Mouse (Mus musculus) forebrain, postnatal 0 days (tissue): ENCODE data around the gene Hspb1. TPM values are rescaled to one million over a fixed set of nuclear protein-coding genes. Genes with fewer than 3 reads are reported as not detected.
A peak's percentile ranks its signal among the peaks of the same experiment; 100 is the strongest.

Source experiments
- ATAC-seq: fragments of 200-750 bp; cut with Nextera tagmentation; 2 replicates; pipeline ENCODE4 v1.8.0; 2017; ENCODE audit warnings: mild to moderate bottlenecking, moderate library complexity
- DNase-seq: peaks from one replicate; pipeline ENCODE4 v3.0.0-alpha.2; 2015
- H3K27ac ChIP-seq: fragments of 300-500 bp; sonication (generic); 2 replicates; pipeline ENCODE4 v1.5.1; 2014; ENCODE audit warnings: low read depth, mild to moderate bottlenecking, antibody characterized with exemption, low read length, moderate library complexity, mixed read lengths
- H3K27me3 ChIP-seq: fragments of 300-500 bp; sonication (generic); 2 replicates; pipeline ENCODE4 v1.6.1; 2014; ENCODE audit warnings: mild to moderate bottlenecking, low read length, mixed read lengths; ENCODE audit not compliant: insufficient read depth
- H3K36me3 ChIP-seq: fragments of 300-500 bp; sonication (generic); 2 replicates; pipeline ENCODE4 v1.6.1; 2014; ENCODE audit warnings: mild to moderate bottlenecking, moderate library complexity; ENCODE audit not compliant: insufficient read depth
- H3K4me1 ChIP-seq: fragments of 300-500 bp; sonication (generic); 2 replicates; pipeline ENCODE4 v1.6.1; 2014; ENCODE audit warnings: antibody characterized with exemption; ENCODE audit not compliant: insufficient read depth
- H3K4me2 ChIP-seq: fragments of 300-500 bp; sonication (generic); 2 replicates; pipeline ENCODE4 v1.6.1; 2014; ENCODE audit warnings: low read depth, mild to moderate bottlenecking, moderate library complexity
- H3K4me3 ChIP-seq: fragments of 300-500 bp; sonication (generic); 2 replicates; pipeline ENCODE4 v1.5.1; 2014; ENCODE audit warnings: low read depth, low read length, mixed read lengths
- H3K9ac ChIP-seq: fragments of 300-500 bp; sonication (generic); 2 replicates; pipeline ENCODE4 v1.6.1; 2014; ENCODE audit warnings: mild to moderate bottlenecking
- H3K9me3 ChIP-seq: fragments of 300-500 bp; sonication (generic); 2 replicates; pipeline ENCODE4 v1.6.1; 2016; ENCODE audit warnings: low read length
- CTCF ChIP-seq: sonication (generic); IDR thresholded peaks from 2 replicates; pipeline ENCODE4 v1.5.1; 2016; ENCODE audit warnings: antibody characterized with exemption, control low read depth, low read depth
- WGBS: fragments of 180-500 bp; shearing (Covaris S2); extraction: QIAGEN DNeasy Blood & Tissue Kit; methylation state at CpG from one replicate; pipeline ENCODE4 v1.1.7; 2014; 5-methylcytosine and 5-hydroxymethylcytosine counted together
- polyA plus RNA-seq: library from polyadenylated mRNA; unstranded; fragments of >200 nt; fragmentation: Nextera tagmentation; extraction: Ambion mirVana; gene quantifications from 2 replicates; pipeline ENCODE4 v1.2.1, GENCODE M21; 2015
- total RNA-seq: library from RNA; depleted of rRNA; stranded (reverse); fragments of >200 nt; gene quantifications from 2 replicates; pipeline ENCODE4 v1.2.3, GENCODE M21; 2014; rRNA removed

The Hspb1 gene
- total and polyA plus RNA-seq, 2 experiments from 2014 or later, result 11.2 to 11.5 TPM

GRCm38 (mm10) chr5:135933900-135934441 is 46.3 kb downstream of the Hspb1 start:
- TF ChIP-seq CTCF, result no peak
- no peaks in the 10 kb centered on the region for H3K9me3 ChIP-seq
- peak overlapping the region; percentile 99 for H3K9ac ChIP-seq
- peak overlapping the region; percentile 99 for H3K27ac ChIP-seq
- no peaks in the 10 kb centered on the region for H3K27me3 ChIP-seq
- peak overlapping the region; percentile 98 for H3K4me3 ChIP-seq
- H3K4me2 ChIP-seq, result peak overlapping the region; percentile 52
- ATAC-seq (peak; percentile 68), DNase-seq (peak; percentile 82)
- peaks cover 25% of the 10 kb centered on the region for H3K36me3 ChIP-seq
- under 1% methylated on average over 29 of the region's 35 CpGs for whole genome bisulfite sequencing
- H3K4me1 ChIP-seq, result peaks cover 8% of the 10 kb centered on the region

DNA sequence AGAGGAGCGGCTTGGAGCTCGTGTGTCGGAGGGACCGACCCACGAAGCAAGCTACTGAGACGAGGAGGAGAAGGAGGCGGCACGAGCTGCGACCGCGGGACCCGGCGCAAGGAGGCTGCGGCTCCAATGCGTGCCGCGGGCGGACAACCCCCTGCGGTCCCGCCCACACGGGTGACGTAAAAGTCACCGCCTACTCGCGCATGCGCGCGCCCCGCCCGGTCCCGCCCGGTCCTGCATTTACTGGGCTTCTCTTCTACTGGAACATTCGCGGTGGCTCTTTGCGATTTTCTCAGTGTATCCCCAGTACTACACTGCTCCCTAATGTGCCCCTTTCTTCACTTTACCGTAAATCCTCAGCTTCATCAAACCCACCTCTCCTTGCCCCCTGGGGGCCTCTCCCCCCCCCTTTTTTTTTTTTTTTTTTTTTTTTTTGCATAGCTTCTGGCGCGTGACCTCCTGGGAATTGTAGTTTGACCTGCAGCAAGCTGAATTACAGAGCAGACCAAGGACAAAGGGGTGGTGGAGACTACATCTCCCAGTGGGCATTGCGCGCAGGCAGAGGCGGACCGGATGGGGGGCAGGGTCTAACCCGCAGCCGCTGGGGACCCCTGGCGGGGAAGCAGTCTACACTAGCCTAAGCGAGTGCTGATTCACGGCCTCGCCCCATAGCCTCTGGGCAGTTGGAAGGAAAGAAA is 46.9 kb downstream of the Hspb1 start, which contains the start of gene Ywhag:
TSS of gene Ywhag (minus strand) at position 136 of the 695 bp plus-strand sequence.
- TF ChIP-seq CTCF, result peak; percentile 80
- H3K4me2 ChIP-seq, result peak within 1 kb of the TSS; percentile 52
- DNase-seq (peak; percentile 98), ATAC-seq (peak; percentile 95)
- H3K4me1 ChIP-seq, result peaks cover 7% of the 10 kb centered on the region
- peaks cover 19% of the 10 kb centered on the region for H3K36me3 ChIP-seq
- H3K9ac ChIP-seq, result peak within 1 kb of the TSS; percentile 99
- H3K27me3 ChIP-seq, result no peaks in the 10 kb centered on the region
- H3K4me3 ChIP-seq, result peak within 1 kb of the TSS; percentile 98
- peak within 1 kb of the TSS; percentile 99 for H3K27ac ChIP-seq
- no peaks in the 10 kb centered on the region for H3K9me3 ChIP-seq
- 1% methylated on average over 47 of the region's 48 CpGs for WGBS

DNA sequence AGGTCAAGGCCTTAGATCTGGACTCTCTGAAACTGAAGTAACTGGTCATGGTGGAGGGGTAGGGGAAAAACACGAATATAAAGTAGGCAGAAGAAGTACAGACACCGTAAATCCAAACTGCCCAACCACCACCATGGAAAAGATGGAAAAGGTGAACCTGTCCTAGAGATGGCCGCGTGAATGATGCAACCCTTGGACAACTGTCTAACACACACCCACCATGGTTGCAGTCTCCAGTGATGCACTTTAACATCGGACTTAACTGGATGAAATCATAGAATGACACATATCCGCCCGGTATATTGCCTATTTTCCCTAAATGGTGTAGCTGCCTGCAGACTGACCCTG is 47.4 kb downstream of the Hspb1 start:
- DNase-seq (no peak), ATAC-seq (peak; percentile 1)
- H3K27ac ChIP-seq, result peak overlapping the region; percentile 99
- H3K9me3 ChIP-seq, result no peaks in the 10 kb centered on the region
- 53% methylated on average over 7 of the region's 7 CpGs for WGBS
- H3K4me1 ChIP-seq, result peaks cover 7% of the 10 kb centered on the region
- no peak for TF ChIP-seq CTCF
- H3K27me3 ChIP-seq, result no peaks in the 10 kb centered on the region
- H3K36me3 ChIP-seq, result peaks cover 14% of the 10 kb centered on the region
- peak overlapping the region; percentile 98 for H3K4me3 ChIP-seq
- peak overlapping the region; percentile 99; the same call in 1 of the 2 replicates for H3K9ac ChIP-seq
- peak overlapping the region; percentile 52 for H3K4me2 ChIP-seq

DNA sequence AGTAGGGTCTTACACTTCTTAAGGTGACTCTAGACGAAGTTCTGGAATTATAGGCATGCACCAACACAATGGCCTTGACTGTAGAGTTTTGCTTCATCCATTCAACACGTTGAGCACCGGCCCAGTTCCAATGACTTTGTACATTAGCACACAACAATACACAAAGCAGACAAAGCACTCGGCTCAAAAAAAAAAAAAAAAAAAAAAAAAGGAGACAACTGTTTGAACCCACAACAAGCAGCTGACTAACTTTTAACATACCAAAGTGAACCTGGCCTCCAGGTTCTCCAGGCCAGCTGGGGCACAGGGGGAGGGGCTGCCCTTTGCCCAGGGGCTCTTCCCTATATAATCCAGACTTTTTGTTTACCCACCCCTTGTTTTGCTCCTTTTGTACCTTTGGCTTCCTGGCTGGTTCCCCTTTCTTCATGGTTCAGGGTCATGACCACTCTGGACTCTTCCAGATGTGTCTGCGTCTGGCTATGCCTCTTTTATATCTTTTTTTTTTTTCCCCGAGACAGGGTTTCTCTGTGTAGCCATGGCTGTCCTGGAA is 48.0 kb downstream of the Hspb1 start:
- Histone ChIP-seq H3K4me1 (peaks cover 7% of the 10 kb centered on the region), H3K4me3 (no peak overlapping the region), H3K36me3 (peaks cover 8% of the 10 kb centered on the region), H3K27ac (no peak overlapping the region), H3K9me3 (no peaks in the 10 kb centered on the region), H3K4me2 (no peak overlapping the region), H3K27me3 (no peaks in the 10 kb centered on the region), H3K9ac (no peak overlapping the region)
- DNase-seq (no peak), ATAC-seq (no peak)
- no peak for TF ChIP-seq CTCF
- 78% methylated on average over 6 of the region's 6 CpGs for WGBS

Other genes with a start within 250 kb of the Hspb1 start
- 78.5 and 89.5 TPM in 2 replicates for gene Por, start 217.9 kb upstream of the Hspb1 start, total RNA-seq
- 76.7 and 96.1 TPM in 2 replicates for gene Por, start 217.9 kb upstream of the Hspb1 start, polyA plus RNA-seq
- 42.7 and 49.1 TPM in 2 replicates for gene Tmem120a, start 143.5 kb upstream of the Hspb1 start, total RNA-seq
- gene Tmem120a, start 143.5 kb upstream of the Hspb1 start, polyA plus RNA-seq, result 111 and 126 TPM in 2 replicates
- gene Styxl1, start 109.5 kb upstream of the Hspb1 start, total RNA-seq, result 0.29 and 0.54 TPM in 2 replicates
- gene Styxl1, start 109.5 kb upstream of the Hspb1 start, polyA plus RNA-seq, result 0.25 and 1.0 TPM in 2 replicates
- gene Mdh2, start 109.4 kb upstream of the Hspb1 start, total RNA-seq, result 115 and 132 TPM in 2 replicates
- 663 and 665 TPM in 2 replicates for gene Mdh2, start 109.4 kb upstream of the Hspb1 start, polyA plus RNA-seq
- 60.2 and 70.5 TPM in 2 replicates for gene Srrm3, start 81.0 kb upstream of the Hspb1 start, total RNA-seq
- 39.4 and 44.6 TPM in 2 replicates for gene Srrm3, start 81.0 kb upstream of the Hspb1 start, polyA plus RNA-seq
- gene Ywhag, start 46.7 kb downstream of the Hspb1 start, total RNA-seq, result 220 and 286 TPM in 2 replicates
- 603 and 867 TPM in 2 replicates for gene Ywhag, start 46.7 kb downstream of the Hspb1 start, polyA plus RNA-seq
- gene Ssc4d, start 86.6 kb downstream of the Hspb1 start, total RNA-seq, result 6.5 and 7.0 TPM in 2 replicates
- 2.5 and 4.0 TPM in 2 replicates for gene Ssc4d, start 86.6 kb downstream of the Hspb1 start, polyA plus RNA-seq
- gene Zp3, start 92.2 kb downstream of the Hspb1 start, total RNA-seq, result 0.14 TPM in 1 of 2 replicates, not detected in the other
- 0.14 and 0.23 TPM in 2 replicates for gene Zp3, start 92.2 kb downstream of the Hspb1 start, polyA plus RNA-seq
- 19.5 and 25.3 TPM in 2 replicates for gene Dtx2, start 106.9 kb downstream of the Hspb1 start, total RNA-seq
- gene Dtx2, start 106.9 kb downstream of the Hspb1 start, polyA plus RNA-seq, result 17.6 and 20.0 TPM in 2 replicates
- gene Upk3b, start 150.6 kb downstream of the Hspb1 start, total RNA-seq, result 0.19 TPM in 1 of 2 replicates, not detected in the other
- not detected in 2 replicates for gene Upk3b, start 150.6 kb downstream of the Hspb1 start, polyA plus RNA-seq
- gene Upk3bl, start 166.6 kb downstream of the Hspb1 start, total RNA-seq, result not detected in 2 replicates
- not detected in 2 replicates for gene Upk3bl, start 166.6 kb downstream of the Hspb1 start, polyA plus RNA-seq
- 8.5 and 11.5 TPM in 2 replicates for gene Rasa4, start 196.0 kb downstream of the Hspb1 start, total RNA-seq
- 5.8 and 9.0 TPM in 2 replicates for gene Rasa4, start 196.0 kb downstream of the Hspb1 start, polyA plus RNA-seq
- 85.0 and 123 TPM in 2 replicates for gene Polr2j, start 228.7 kb downstream of the Hspb1 start, total RNA-seq
- gene Polr2j, start 228.7 kb downstream of the Hspb1 start, polyA plus RNA-seq, result 237 and 318 TPM in 2 replicates
- 30.0 and 33.3 TPM in 2 replicates for gene Lrwd1, start 248.2 kb downstream of the Hspb1 start, total RNA-seq
- gene Lrwd1, start 248.2 kb downstream of the Hspb1 start, polyA plus RNA-seq, result 18.9 and 19.7 TPM in 2 replicates
- 12.7 and 16.1 TPM in 2 replicates for gene Alkbh4, start 248.2 kb downstream of the Hspb1 start, total RNA-seq
- gene Alkbh4, start 248.2 kb downstream of the Hspb1 start, polyA plus RNA-seq, result 16.0 and 16.4 TPM in 2 replicates